Mouse (Mus musculus): ENCODE data around the gene Zfp51. TPM values are rescaled to one million over a fixed set of nuclear protein-coding genes. Genes with fewer than 3 reads are reported as not detected.
"Not testable (repeated sequence)": the region's sequence is repeated elsewhere in the genome, so short reads cannot be mapped to it uniquely, and the experiment has no call there.

Gene Zfp51
- polyA plus RNA-seq, 1 experiment from 2014 or later: 10.3 TPM

DNA sequence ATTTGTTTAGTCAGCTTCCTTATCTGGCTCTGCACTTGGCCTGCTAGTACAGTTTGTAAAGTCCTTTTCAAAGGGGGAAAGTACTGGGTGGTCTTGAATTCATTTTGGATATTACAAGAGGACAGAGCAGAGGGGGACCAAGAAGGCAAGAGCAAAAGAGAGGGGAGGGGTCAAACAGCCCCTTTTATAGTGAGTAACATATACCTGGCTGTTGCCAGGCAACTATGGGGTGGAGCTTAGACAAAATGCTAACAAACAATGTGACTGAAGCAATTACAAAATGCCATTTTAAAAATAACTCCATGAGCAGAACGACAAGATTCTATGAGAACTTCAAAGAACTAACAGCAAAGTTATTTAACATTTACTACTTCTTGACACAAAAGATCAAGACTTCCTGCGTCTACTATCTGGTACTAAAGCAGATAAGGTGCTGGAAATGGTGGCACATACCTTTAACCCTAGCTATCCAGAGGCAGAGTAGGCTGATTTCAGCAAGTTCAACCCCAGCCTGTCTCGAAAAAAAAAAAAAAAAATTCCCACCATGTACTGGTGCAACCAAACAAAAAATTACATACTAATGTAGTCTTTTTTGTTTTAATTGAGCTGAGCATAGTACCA lies 22.0 kb downstream of the Zfp51 start:
- TF ChIP-seq CTCF (IDR thresholded peaks at IDR 0.05) (no peak), EP300 (IDR thresholded peaks at IDR 0.05) (no peak)
- DNase-seq (ENCODE audit: low spot score) (peak; percentile 16), ATAC-seq (peak; percentile 8; the same call in 1 of the 2 replicates)
- Histone ChIP-seq H3K4me2 (replicated peaks; ENCODE audit: low read depth, low read length) (no peak overlapping the region), H3K9me3 (ENCODE audit: low read length) (no peaks in the 10 kb centered on the region), H3K4me3 (ENCODE audit: low read depth, low read length) (no peak overlapping the region), H3K27me3 (replicated peaks; ENCODE audit: insufficient read depth, low read length) (no peaks in the 10 kb centered on the region), H3K36me3 (ENCODE audit: insufficient read depth, low read length) (no peaks in the 10 kb centered on the region), H3K9ac (replicated peaks; ENCODE audit: low read depth) (no peak overlapping the region), H3K27ac (ENCODE audit: low read length) (peak overlapping the region; percentile 20; the same call in 1 of the 2 replicates), H3K4me1 (ENCODE audit: insufficient read depth, low read depth, low read length) (peaks cover 17% of the 10 kb centered on the region; the same call in 1 of the 2 replicates)
- 35% methylated on average over 3 of the region's 3 CpGs for WGBS

DNA sequence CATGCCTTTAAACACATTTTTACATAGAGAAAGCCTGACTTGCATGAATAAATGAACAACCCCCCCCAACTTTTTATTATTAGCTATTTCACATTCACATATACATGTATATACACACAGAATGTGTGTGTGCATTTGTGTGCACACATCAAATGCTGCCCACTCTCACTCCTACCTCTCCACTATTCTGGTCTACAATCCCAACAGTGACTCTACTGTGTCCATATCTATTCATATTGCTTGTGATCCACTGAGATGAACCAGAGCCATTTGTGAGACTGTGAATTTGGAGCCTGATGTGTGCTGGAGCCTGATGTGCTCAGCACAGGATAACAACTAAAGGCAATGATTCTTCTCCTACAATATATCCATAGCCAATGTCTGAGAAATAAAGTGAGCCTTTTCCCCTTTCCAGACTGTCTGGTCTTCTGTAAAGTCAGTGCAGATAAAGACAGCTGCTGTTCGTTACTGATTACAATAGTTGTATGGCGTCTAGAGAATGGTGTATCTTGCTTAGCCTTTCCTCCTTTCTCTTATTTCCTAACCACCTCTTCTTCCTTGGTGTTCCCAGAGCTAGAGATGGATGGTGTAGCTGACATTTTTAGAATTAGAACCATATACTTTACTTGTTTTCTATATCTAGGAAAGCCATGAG lies 22.6 kb downstream of the Zfp51 start:
- Histone ChIP-seq H3K4me3 (ENCODE audit: low read depth, low read length) (no peak overlapping the region), H3K4me1 (ENCODE audit: insufficient read depth, low read depth, low read length) (peaks cover 17% of the 10 kb centered on the region; the same call in 1 of the 2 replicates), H3K27me3 (replicated peaks; ENCODE audit: insufficient read depth, low read length) (no peaks in the 10 kb centered on the region), H3K9ac (replicated peaks; ENCODE audit: low read depth) (no peak overlapping the region), H3K9me3 (ENCODE audit: low read length) (no peaks in the 10 kb centered on the region), H3K27ac (ENCODE audit: low read length) (peak overlapping the region; percentile 75), H3K36me3 (ENCODE audit: insufficient read depth, low read length) (no peaks in the 10 kb centered on the region), H3K4me2 (replicated peaks; ENCODE audit: low read depth, low read length) (0 out of 2 replicates have a peak overlapping the region, but pooled peaks have one; percentile 0)
- ATAC-seq (no peak), DNase-seq (ENCODE audit: low spot score) (no peak)
- TF ChIP-seq EP300 (IDR thresholded peaks at IDR 0.05): no peak
- TF ChIP-seq CTCF (IDR thresholded peaks at IDR 0.05): no peak
- WGBS: 45% methylated on average over 2 of the region's 2 CpGs

DNA sequence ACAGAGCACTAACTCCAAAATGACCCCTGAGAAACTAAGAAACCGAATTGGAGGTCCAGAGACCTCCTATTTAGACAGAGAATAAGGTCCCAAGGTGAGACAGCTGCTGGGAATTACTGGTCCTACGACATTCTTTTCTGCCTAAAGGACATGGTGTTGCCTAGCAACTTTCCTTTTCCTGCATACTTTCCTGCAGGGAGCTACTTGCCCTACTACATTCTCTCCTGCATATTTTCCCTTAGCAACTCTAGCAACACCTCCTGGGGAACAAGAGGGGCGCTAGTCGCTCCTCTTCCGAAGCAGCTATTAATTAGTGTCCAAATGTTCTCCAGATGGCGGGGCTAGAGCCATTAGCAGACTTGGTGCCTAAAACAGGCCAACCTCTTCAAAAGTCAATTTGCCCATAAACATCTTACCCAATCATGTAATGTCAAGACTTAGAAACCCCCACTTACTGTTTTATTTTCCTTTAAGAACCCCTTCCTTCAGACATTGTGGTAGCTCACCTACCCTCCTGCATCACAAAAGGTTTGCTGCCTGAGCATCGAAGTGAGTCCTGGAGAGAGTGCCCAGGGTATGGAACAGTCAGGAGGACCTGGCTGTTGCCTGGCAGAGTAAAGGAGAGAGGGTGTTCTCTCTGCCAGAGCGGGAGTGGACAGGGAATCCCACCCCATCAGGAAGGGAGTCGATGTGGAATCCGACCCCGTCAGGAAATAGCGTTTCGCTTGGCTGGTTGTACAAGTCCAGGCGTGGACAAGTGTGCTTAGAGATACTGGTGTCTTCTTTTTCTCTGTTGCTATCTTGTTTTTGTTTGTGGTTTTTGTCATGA lies 23.4 kb downstream of the Zfp51 start:
- 22% methylated on average over 14 of the region's 14 CpGs for WGBS
- Histone ChIP-seq H3K9me3 (ENCODE audit: low read length) (no peaks in the 10 kb centered on the region), H3K36me3 (ENCODE audit: insufficient read depth, low read length) (no peaks in the 10 kb centered on the region), H3K4me3 (ENCODE audit: low read depth, low read length) (no peak overlapping the region), H3K27ac (ENCODE audit: low read length) (peak overlapping the region; percentile 75), H3K4me1 (ENCODE audit: insufficient read depth, low read depth, low read length) (peaks cover 17% of the 10 kb centered on the region; the same call in 1 of the 2 replicates), H3K9ac (replicated peaks; ENCODE audit: low read depth) (no peak overlapping the region), H3K4me2 (replicated peaks; ENCODE audit: low read depth, low read length) (0 out of 2 replicates have a peak overlapping the region, but pooled peaks have one; percentile 0), H3K27me3 (replicated peaks; ENCODE audit: insufficient read depth, low read length) (no peaks in the 10 kb centered on the region)
- TF ChIP-seq EP300 (IDR thresholded peaks at IDR 0.05) (peak; percentile 86), CTCF (IDR thresholded peaks at IDR 0.05) (peak; percentile 63)
- ATAC-seq (peak; percentile 95), DNase-seq (ENCODE audit: low spot score) (peak; percentile 93)

DNA sequence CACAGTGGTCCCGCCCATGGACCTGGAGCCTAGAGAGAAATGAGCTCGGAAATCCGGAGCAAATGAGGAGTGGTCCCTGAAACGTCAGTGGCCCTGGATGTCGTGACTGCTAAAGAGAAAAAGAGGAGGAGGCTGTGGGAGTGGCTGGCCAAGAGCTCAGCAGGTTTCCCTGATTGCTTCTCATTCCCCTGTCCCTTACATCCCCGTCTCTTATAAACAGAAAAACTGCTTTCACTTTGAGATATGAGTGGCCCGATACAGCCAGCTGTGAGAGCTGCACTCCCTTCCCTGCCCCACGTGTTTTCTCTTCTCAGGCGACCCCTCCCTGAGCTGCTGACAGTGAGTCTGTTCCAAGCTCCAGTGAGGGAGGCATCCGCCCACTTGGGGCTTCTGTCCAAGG lies 24.6 kb downstream of the Zfp51 start:
- Histone ChIP-seq H3K4me2 (replicated peaks; ENCODE audit: low read depth, low read length) (peak overlapping the region; percentile 22; the same call in 1 of the 2 replicates), H3K4me1 (ENCODE audit: insufficient read depth, low read depth, low read length) (peaks cover 17% of the 10 kb centered on the region; the same call in 1 of the 2 replicates)
- not testable (repeated sequence) for H3K36me3 ChIP-seq (ENCODE audit: insufficient read depth, low read length); H3K4me3 ChIP-seq (ENCODE audit: low read depth, low read length); ATAC-seq; H3K27me3 ChIP-seq (replicated peaks; ENCODE audit: insufficient read depth, low read length); H3K9me3 ChIP-seq (ENCODE audit: low read length); H3K9ac ChIP-seq (replicated peaks; ENCODE audit: low read depth); H3K27ac ChIP-seq (ENCODE audit: low read length)
- peak; percentile 25 for DNase-seq (ENCODE audit: low spot score)
- WGBS: 1% methylated on average over 8 of the region's 10 CpGs

DNA sequence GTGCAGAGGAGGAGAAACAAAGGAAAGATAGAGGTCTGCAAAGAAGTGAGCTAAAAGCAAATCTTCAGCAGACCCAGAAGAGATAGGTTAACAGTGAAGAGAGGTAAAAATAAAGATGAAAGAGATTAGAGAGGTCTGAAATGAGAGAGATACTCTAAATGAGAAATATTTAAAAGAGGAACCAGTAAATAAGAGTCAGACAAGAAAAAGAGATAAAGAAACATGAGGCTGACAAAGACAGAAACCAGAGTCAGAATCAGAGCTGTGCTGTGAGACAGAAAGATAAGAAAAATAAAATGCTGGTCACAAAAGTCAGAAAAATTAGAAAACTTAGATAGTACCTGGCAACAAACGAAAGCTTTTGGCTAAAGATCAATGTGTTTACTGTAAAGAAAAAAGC lies 25.1 kb downstream of the Zfp51 start:
- H3K4me2 ChIP-seq (replicated peaks; ENCODE audit: low read depth, low read length); H3K27ac ChIP-seq (ENCODE audit: low read length); H3K27me3 ChIP-seq (replicated peaks; ENCODE audit: insufficient read depth, low read length); ATAC-seq; H3K36me3 ChIP-seq (ENCODE audit: insufficient read depth, low read length); H3K4me3 ChIP-seq (ENCODE audit: low read depth, low read length); H3K9ac ChIP-seq (replicated peaks; ENCODE audit: low read depth); DNase-seq (ENCODE audit: low spot score); H3K9me3 ChIP-seq (ENCODE audit: low read length): not testable (repeated sequence)
- H3K4me1 ChIP-seq (ENCODE audit: insufficient read depth, low read depth, low read length): peaks cover 17% of the 10 kb centered on the region; the same call in 1 of the 2 replicates
- 67% methylated on average over 1 of the region's 1 CpGs for WGBS

DNA sequence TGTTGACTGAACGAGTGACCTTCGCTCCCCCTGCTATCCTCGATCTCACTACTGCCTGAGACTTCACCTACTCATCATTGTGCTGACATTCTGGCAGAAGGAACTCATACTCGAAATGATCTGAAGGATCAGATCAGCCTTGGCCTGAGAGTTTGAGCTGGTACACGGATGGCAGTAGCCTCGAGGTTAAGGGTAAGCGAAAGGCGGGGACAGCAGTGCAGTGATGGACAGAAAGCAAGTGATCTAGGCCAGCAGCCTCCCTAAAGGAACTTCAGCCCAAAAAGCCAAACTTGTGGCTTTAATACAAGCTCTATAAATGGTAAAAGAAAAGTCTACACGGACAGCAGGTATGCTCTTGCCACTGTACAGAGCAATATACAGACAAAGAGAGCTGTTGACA lies 26.2 kb downstream of the Zfp51 start:
- ATAC-seq; H3K9ac ChIP-seq (replicated peaks; ENCODE audit: low read depth); H3K9me3 ChIP-seq (ENCODE audit: low read length); DNase-seq (ENCODE audit: low spot score); H3K27me3 ChIP-seq (replicated peaks; ENCODE audit: insufficient read depth, low read length); H3K27ac ChIP-seq (ENCODE audit: low read length); H3K4me2 ChIP-seq (replicated peaks; ENCODE audit: low read depth, low read length); H3K4me3 ChIP-seq (ENCODE audit: low read depth, low read length); H3K36me3 ChIP-seq (ENCODE audit: insufficient read depth, low read length): not testable (repeated sequence)
- peaks cover 17% of the 10 kb centered on the region; the same call in 1 of the 2 replicates for H3K4me1 ChIP-seq (ENCODE audit: insufficient read depth, low read depth, low read length)
- WGBS: 60% methylated on average over 4 of the region's 9 CpGs

All from lung, postnatal 0 days (tissue).